Mouse (Mus musculus) hematopoietic stem cell, adult 5-6 weeks (primary cell): ENCODE measurements around the gene Yif1b. TPM values are rescaled to one million over a fixed set of nuclear protein-coding genes. Genes with fewer than 3 reads are reported as not detected.
"Not testable (repeated sequence)": the region's sequence is repeated elsewhere in the genome, so short reads cannot be mapped to it uniquely, and the experiment has no call there.

Experiments used
- ATAC-seq, 2 experiments: fragments of 125-278 bp in 1 of 2; replicated peaks in 1 of 2; 2 replicates each; pipeline ENCODE4 v1.8.0; 2016 to 2017; ENCODE audit warnings: inconsistent platforms in 2 of 2, mild to moderate bottlenecking in 2 of 2, moderate number of reproducible peaks in 2 of 2, low read depth in 1 of 2, moderate TSS enrichment in 1 of 2; ENCODE audit not compliant: low FRiP score in 2 of 2, poor library complexity in 2 of 2, severe bottlenecking in 2 of 2, insufficient read depth in 1 of 2, low TSS enrichment in 1 of 2
- total RNA-seq: library from RNA; stranded (forward); fragments of 172-1452, 232-1000 nt; gene quantifications from 2 replicates; pipeline ENCODE4 v1.2.3, GENCODE M21; 2017

Yif1b gene
- total RNA-seq: 17.8 and 19.9 TPM in 2 replicates

- ATAC-seq: peak; percentile 91 to 96
These were observed at the start of gene Yif1b for GRCm38 (mm10) chr7:29238019-29238967. Gene Yif1b (plus strand): TSS chr7:29238329.

- ATAC-seq: not testable (repeated sequence)
These were observed 43.9 kb upstream of the Yif1b start for GRCm38 (mm10) chr7:29194230-29194629.

- no peak for ATAC-seq
These were observed 35.6 kb upstream of the Yif1b start for GRCm38 (mm10) chr7:29202577-29202976.

DNA sequence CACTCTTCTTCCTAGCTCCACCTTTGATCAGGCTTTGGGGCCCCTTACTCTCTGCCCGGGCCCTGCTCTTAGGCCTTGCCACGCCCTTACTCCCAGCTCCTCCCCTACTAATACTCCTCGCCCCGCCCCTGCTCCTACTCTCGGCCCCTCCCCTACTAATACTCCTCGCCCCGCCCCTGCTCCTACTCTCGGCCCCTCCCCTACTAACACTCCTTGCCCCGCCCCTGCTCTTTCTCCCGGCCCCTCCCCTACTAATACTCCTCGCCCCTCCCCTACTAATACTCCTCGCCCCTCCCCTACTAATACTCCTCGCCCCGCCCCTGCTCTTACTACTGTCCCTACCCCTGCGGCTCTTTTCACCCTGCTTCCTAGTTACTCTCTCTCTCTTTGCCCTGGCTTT, 27.1 kb upstream of the Yif1b start:
- peak; percentile 37 to 43; a peak in 3 of 4 replicates for ATAC-seq

DNA sequence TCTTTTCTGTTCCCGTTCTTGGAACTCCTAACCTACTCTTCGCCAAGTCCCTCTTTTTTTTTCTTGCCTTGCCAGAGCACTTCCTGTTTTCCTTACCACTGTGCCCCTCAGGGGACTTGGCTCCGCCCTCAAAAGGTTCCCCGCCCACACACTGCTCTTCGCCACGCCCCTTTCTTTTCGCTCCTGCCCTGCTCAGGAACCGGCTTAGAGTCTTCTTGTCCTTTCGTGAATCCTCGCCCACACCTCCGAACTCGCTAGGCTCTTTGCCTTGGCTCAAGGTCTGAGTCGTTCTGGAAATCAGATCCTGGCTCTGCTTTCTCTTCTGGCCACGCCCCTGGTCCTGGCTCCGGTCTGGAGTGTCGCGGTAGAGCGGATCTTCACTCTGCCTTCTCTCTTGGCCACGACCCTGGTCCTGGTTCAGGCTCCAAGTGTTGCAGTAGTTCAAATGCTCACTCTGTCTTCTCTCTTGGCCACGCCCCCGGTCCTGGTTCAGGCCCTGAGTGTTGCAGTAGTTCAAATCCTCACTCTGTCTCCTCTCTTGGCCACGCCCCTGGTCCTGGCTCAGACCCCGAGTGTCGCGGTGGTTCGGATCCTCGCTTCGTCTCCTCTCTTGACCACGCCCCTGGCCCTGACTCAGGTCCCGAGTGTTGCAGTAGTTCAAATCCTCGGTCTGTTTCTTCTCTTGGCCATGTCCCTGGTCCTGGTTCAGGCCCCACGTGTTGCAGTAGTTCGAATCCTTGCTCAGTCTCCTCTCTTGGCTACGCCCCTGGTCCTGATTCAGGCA, 26.5 kb upstream of the Yif1b start:
- peak; percentile 78 to 92 for ATAC-seq

DNA sequence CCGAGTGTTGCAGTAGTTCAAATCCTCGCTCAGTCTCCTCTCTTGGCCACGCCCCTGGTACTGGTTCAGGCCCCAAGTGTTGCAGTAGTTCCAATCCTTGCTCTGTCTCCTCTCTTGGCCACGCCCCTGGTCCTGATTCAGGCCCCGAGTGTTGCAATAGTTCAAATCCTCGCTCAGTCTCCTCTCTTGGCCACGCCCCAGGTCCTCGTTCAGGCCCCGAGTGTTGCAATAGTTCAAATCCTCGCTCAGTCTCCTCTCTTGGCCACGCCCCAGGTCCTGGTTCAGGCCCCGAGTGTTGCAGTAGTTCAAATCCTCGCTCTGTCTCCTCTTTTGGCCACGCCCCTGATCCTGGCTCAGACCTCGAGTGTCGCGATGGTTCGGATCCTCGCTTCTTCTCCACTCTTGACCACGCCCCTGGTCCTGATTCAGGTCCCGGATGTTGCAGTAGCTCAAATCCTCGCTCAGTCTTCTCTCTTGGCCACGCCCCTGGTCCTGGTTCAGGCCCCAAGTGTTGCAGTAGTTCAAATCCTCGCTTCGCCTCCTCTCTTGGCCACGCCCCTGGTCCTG, 25.8 kb upstream of the Yif1b start:
- no peak for ATAC-seq

DNA sequence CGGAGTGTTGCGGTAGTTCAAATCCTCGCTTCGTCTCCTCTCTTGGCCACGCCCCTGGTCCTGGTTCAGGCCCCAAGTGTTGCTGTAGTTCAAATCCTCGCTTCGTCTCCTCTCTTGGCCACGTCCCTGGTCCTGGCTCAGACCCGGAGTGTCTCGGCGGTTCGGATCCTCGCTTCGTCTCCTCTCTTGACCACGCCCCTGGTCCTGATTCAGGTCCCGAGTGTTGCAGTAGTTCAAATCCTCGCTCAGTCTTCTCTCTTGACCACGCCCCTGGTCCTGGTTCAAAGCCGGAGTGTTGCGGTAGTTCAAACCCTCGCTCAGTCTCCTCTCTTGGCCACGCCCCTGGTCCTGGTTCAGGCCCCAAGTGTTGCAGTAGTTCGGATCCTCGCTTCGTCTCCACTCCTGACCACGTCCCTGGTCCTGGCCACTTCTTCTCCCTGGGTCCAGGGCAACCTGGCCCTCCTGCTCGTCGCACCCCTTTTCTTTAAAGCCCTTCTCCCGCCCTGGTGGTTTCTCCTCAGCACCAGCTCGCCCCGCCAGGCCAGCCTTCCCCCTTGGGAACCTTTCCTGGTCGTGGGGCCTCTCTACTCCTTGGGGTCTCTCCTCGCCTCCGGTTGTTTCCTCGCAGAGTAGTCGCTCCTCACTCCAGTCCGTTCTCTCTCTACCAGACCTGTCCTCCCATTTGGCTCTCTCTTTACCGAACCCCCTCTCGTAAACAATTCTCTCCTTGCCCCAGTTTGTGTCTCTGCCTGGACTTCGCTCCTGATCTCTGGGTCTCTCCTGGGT, 25.2 kb upstream of the Yif1b start:
- not testable (repeated sequence) for ATAC-seq

DNA sequence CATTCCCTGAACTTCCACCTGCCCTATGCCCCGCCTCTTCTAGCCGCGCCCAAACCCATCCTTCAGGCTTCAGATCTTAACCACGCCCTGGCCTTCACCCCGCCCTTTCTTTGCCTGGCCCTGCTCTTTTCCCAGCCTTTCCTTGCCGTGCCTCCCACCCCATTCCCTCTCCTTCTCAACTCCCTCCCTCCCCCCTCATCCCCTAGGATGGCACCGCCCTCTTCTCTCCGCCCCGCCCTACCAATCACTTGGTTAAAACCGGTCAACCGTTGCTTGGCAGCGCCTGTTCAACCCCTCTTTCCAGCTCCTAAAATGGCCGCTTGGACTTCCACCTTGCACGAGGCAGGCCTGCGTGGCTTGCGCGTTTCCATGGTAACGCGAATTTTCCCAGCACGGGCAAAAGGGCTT, 24.4 kb upstream of the Yif1b start, which contains the start of gene Catsperg1:
Gene Catsperg1 (minus strand): TSS at position 361 of the 408 bp plus-strand sequence.
- no peak for ATAC-seq

DNA sequence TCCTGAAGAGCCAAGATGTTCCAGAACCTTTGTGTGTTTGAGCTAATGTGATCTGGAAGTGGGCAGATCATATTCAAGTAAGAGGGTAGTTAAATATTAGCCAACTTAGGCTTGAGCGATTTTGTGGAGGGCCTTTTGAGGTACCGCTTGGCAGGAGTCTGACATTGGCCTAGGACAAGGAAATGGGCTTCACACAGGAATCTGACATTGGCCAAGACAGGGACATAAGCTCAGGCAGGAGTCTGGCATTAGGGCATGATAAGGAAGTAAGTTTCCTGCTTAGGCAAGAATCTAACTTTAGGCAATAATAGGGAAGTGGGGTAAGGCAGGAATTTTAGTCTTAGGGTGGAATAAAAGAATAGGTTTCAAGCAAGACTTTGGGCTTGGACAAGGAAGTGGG, 23.9 kb upstream of the Yif1b start:
- no peak for ATAC-seq

DNA sequence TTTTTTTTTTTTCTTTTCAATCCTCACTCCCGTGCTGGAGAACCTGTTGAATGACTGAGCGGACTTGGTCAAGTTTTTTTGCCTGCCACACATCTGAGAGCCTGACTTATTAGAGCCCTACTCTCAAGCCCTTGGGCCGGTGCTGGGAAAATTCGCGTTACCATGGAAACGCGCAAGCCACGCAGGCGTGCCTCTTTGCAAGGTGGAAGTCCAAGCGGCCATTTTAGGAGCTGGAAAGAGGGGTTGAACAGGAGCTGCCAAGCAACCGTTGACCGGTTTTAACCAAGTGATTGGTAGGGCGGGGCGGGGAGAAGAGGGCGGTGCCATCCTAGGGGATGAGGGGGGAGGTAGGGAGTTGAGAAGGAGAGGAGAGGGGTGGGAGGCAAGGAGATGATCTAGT, 23.3 kb upstream of the Yif1b start:
- ATAC-seq: no peak

DNA sequence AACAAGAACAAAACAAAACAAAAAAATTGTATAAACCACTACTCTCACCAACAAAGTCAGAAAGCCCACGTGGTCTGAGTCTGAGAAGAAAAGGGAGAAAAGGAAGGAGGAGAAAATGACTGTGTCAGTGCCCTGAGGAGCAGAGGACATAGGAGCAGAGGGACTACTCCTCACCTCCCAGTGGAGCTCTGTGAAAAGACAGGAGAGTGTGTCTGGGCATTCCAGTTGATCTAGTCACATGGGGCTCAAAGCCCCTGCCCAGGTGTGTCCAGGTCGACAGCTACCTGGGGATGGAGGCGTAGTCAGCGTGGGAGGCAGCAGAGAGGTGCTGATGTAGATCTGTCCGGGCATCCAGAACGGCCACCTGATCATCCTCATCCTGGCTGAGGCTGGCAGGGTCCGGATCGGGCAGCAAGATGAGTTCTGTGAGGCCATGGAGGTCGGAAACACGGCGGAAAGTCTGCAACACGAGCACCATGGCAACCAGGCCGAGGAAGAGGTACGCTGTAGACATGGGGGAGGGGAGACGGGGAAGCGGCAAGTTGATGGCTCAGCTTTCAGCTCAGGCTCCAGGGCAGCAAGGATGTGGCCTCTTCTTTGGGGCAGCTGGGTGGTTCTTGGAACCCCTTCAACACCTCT, 13.3 kb upstream of the Yif1b start:
- ATAC-seq: peak; percentile 49 to 68; a peak in 2 of 4 replicates

- no peak for ATAC-seq
These were observed 12.6 kb upstream of the Yif1b start for GRCm38 (mm10) chr7:29225520-29225919.

DNA sequence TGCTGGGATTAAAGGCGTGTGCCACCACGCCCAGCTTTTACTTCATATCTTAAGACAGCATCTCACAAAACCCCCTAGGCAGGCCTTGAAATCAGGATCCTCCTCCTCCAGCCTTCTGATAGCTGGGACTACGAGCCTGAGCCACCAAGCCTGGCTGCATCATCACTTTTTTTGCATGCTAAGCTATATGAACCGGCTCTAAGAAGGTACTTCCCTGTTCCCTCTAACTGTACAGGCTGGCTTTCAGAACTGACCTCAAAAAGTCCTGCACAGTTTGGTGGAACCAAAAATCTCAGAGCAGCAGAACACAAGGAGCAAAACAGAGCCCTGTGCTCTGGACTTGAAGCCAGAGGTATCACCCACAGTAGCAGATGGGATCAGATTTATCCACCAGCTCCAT, 9.9 kb upstream of the Yif1b start:
- no peak for ATAC-seq

- ATAC-seq: no peak
These were observed 7.6 kb upstream of the Yif1b start for GRCm38 (mm10) chr7:29230560-29230959.

DNA sequence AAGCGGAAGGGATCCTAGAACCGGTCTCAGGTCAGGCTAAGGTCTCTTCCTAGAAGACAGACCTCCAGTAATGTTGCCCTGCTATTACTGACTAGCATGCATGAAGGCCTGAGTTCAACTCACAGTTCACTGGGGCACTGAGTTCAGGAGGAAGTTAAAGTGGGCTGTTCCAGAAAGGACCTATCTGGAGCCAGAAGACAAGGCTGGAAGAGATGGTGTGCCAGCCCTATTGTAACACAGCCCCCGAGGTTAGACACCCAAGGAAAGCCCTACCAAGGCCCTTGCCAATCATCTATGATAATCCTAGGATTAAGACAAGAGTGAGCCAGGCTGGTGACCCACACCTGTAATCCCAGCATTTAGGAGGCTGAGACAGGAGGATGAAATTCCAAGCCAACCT, 6.6 kb upstream of the Yif1b start:
- ATAC-seq: no peak

GRCm38 (mm10) chr7:29232247-29233013, 5.7 kb upstream of the Yif1b start, which contains the start of gene Kcnk6:
Gene Kcnk6 (minus strand): TSS chr7:29232515.
- ATAC-seq: peak; percentile 38 to 59; a peak in 3 of 4 replicates
